Mouse (Mus musculus) heart, embryonic 11.5 days (tissue): ENCODE results near the gene Izumo1. TPM values are rescaled to one million over a fixed set of nuclear protein-coding genes. Genes with fewer than 3 reads are reported as not detected.
A peak's percentile ranks its signal among the peaks of the same experiment; 100 is the strongest.

Experiments
- ATAC-seq: fragments of 200-750 bp; cut with Nextera tagmentation; replicated peaks from 2 replicates; pipeline ENCODE4 v1.8.0; 2017; ENCODE audit warnings: moderate library complexity; ENCODE audit not compliant: insufficient number of reproducible peaks, low FRiP score, low TSS enrichment
- H3K27ac ChIP-seq: fragments of 300-500 bp; sonication (generic); 2 replicates; pipeline ENCODE4 v1.5.1; 2014; ENCODE audit warnings: mild to moderate bottlenecking, low read depth, low read length
- H3K27me3 ChIP-seq: fragments of 300-500 bp; sonication (generic); 2 replicates; pipeline ENCODE4 v1.6.1; 2014; ENCODE audit warnings: mild to moderate bottlenecking, low read length, mixed read lengths; ENCODE audit not compliant: control insufficient read depth, insufficient read depth
- H3K36me3 ChIP-seq: fragments of 300-500 bp; sonication (generic); 2 replicates; pipeline ENCODE4 v1.6.1; 2014; ENCODE audit warnings: mild to moderate bottlenecking, low read length, moderate library complexity, mixed read lengths; ENCODE audit not compliant: control insufficient read depth, insufficient read depth
- H3K4me1 ChIP-seq: fragments of 300-500 bp; sonication (generic); 2 replicates; pipeline ENCODE4 v1.6.1; 2014; ENCODE audit warnings: low read length; ENCODE audit not compliant: control insufficient read depth, insufficient read depth
- H3K4me2 ChIP-seq: fragments of 300-500 bp; sonication (generic); 2 replicates; pipeline ENCODE4 v1.6.1; 2014; ENCODE audit warnings: mild to moderate bottlenecking, moderate library complexity
- H3K4me3 ChIP-seq: fragments of 300-500 bp; sonication (generic); 2 replicates; pipeline ENCODE4 v1.5.1; 2014; ENCODE audit warnings: low read depth, low read length
- H3K9ac ChIP-seq: fragments of 300-500 bp; sonication (generic); 2 replicates; pipeline ENCODE4 v1.6.1; 2014; ENCODE audit warnings: mild to moderate bottlenecking, low read depth, low read length, moderate library complexity
- H3K9me3 ChIP-seq: fragments of 300-500 bp; sonication (generic); replicated peaks from 2 replicates; pipeline ENCODE4 v1.6.1; 2016; ENCODE audit warnings: low read length; ENCODE audit not compliant: control insufficient read depth
- WGBS: fragments of 180-500 bp; shearing (Covaris S2); extraction: QIAGEN DNeasy Blood & Tissue Kit; methylation state at CpG from one replicate; pipeline ENCODE4 v1.1.7; 2014; ENCODE audit not compliant: insufficient replicate concordance; 5-methylcytosine and 5-hydroxymethylcytosine counted together
- polyA plus RNA-seq: library from polyadenylated mRNA; unstranded; fragments of >200 nt; fragmentation: Nextera tagmentation; extraction: Ambion mirVana; gene quantifications from 2 replicates; pipeline ENCODE4 v1.2.1, GENCODE M21; 2014

Gene Izumo1
- polyA plus RNA-seq, 1 experiment from 2014 or later, result 0.34 TPM

DNA sequence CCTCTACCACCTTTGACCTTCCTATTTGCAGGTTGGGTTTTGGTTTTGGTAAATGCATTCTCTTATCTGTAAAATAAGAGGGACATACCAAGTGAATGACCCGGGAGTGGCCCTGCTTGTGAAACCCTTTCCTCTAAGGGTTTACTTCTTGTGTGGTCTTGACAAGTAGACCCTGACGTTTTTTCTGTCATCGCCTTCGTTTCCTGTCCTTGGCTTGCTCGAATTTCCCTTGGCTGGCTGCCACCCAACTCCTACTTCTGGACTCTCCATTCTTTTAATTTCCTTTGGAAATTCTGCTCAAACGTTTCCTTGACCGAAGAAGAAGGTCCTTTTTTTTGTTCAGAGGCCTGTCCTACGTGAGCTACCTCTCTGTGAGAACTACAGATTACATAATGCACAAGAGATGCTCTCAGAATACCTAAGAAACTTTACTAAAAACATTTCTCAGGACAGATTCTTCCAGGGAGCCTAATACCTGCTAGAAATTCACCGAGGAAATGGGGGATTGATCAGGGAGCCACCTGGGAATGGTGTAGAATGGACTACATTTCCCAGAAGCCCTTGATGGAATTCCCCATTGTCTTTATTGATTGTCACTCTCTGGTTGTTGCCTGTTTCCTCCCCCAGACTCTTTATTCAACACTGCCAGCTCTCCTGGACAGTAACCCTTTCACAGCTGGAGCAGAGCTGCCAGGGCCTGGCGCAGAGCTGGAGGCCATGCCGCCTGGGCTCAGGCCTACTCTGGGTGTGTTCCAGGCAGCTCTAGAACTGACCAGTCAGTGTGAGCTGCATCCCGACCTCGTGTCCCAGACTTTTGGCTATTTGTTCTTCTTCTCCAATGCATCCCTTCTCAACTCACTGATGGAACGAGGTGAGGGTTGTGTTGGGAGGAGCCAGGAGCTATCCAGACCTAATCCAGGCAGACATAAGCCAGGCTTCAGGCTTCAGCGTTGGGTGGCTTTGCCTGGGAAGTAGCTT is 14.4 kb downstream of the Izumo1 start:
- H3K4me1 ChIP-seq, result peaks cover 26% of the 10 kb centered on the region
- no peak overlapping the region for H3K4me3 ChIP-seq
- no peaks in the 10 kb centered on the region for H3K27me3 ChIP-seq
- no peak overlapping the region; the same call in 1 of the 2 replicates for H3K4me2 ChIP-seq
- H3K9me3 ChIP-seq, result no peaks in the 10 kb centered on the region
- ATAC-seq, result no peak; the same call in 1 of the 2 replicates
- H3K36me3 ChIP-seq, result 0 out of 2 replicates have a peak, but pooled peaks cover 5% of the 10 kb centered on the region
- H3K9ac ChIP-seq, result no peak overlapping the region
- 64% methylated on average over 15 of the region's 15 CpGs for WGBS
- peak overlapping the region; percentile 55 for H3K27ac ChIP-seq

DNA sequence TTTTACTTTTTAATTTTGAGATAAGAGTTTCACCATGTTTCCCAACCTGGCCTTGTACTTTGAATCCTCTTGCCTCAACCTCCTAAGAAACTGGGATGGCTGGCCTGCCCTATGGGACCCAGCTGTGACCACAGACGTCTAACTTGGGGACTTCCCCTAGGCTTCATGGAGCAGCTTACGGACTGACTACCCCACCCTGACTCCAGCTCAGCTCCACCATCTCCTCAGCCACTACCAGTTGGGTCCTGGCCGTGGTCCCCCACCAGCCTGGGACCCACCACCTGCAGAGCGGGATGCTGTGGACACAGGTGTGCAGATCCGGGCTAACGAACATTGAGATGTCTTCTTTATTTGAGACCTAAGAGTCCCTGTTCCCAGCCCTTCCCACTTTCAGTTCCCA is 16.1 kb downstream of the Izumo1 start:
- Histone ChIP-seq H3K27me3 (no peaks in the 10 kb centered on the region), H3K4me1 (peaks cover 37% of the 10 kb centered on the region), H3K36me3 (0 out of 2 replicates have a peak, but pooled peaks cover 5% of the 10 kb centered on the region), H3K4me3 (no peak overlapping the region), H3K9me3 (no peaks in the 10 kb centered on the region), H3K9ac (no peak overlapping the region), H3K4me2 (no peak overlapping the region; the same call in 1 of the 2 replicates), H3K27ac (no peak overlapping the region)
- 93% methylated on average over 6 of the region's 6 CpGs for WGBS
- ATAC-seq, result no peak

- Histone ChIP-seq H3K9me3 (no peaks in the 10 kb centered on the region), H3K27ac (no peak overlapping the region), H3K4me1 (peaks cover 36% of the 10 kb centered on the region), H3K36me3 (0 out of 2 replicates have a peak, but pooled peaks cover 5% of the 10 kb centered on the region), H3K4me3 (0 out of 2 replicates have a peak overlapping the region, but pooled peaks have one; percentile 22), H3K4me2 (peak overlapping the region; percentile 44), H3K27me3 (no peaks in the 10 kb centered on the region), H3K9ac (no peak overlapping the region)
- ATAC-seq, result peak; percentile 56
- WGBS, result 29% methylated on average over 29 of the region's 29 CpGs
Measured at GRCm38 (mm10) chr7:45638623-45639401, 17.2 kb downstream of the Izumo1 start.

DNA sequence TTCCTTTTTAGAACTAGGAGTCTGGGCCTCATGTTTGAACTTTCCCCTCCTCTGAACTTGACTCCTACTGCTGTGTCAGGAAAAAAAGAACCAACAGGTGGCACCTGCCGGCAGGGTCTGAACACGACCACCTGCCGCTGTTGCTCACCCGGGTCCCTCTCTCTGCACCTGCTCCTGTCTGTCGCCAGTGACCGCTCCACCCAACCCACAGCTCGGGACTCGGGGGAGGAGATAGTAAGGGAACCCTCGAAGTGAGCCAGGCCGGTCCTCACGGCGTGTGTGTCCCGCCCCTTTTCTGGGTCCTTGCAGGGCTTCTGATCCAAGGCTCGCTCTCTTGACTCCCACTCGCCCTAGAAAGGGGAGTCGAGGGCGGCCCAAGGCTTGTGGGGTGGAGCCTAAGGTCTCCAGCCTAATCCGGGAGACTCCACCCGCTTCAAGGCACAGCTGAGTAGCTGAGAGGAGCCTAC is 18.0 kb downstream of the Izumo1 start, which contains the start of gene Mamstr:
Gene Mamstr (plus strand): TSS at position 417 of the 467 bp plus-strand sequence.
- no peaks in the 10 kb centered on the region for H3K9me3 ChIP-seq

GRCm38 (mm10) chr7:45640191-45640957 is 18.8 kb downstream of the Izumo1 start:
- Histone ChIP-seq H3K27ac (no peak overlapping the region), H3K4me2 (no peak overlapping the region; the same call in 1 of the 2 replicates), H3K36me3 (0 out of 2 replicates have a peak, but pooled peaks cover 5% of the 10 kb centered on the region), H3K4me1 (peaks cover 36% of the 10 kb centered on the region), H3K4me3 (no peak overlapping the region), H3K9ac (no peak overlapping the region), H3K27me3 (no peaks in the 10 kb centered on the region; the same call in 1 of the 2 replicates), H3K9me3 (no peaks in the 10 kb centered on the region)
- ATAC-seq, result no peak
- 73% methylated on average over 19 of the region's 19 CpGs for WGBS

More for the DNA sequence above, 18.0 kb downstream of the Izumo1 start, which contains the start of gene Mamstr:
- Histone ChIP-seq H3K4me3 (no peak within 1 kb of the TSS), H3K27ac (no peak within 1 kb of the TSS), H3K9ac (0 out of 2 replicates have a peak within 1 kb of the TSS, but pooled peaks have one; percentile 43), H3K36me3 (0 out of 2 replicates have a peak, but pooled peaks cover 5% of the 10 kb centered on the region), H3K27me3 (no peaks in the 10 kb centered on the region), H3K4me2 (peak within 1 kb of the TSS; percentile 44), H3K4me1 (peaks cover 36% of the 10 kb centered on the region)
- 26% methylated on average over 19 of the region's 19 CpGs for WGBS
- ATAC-seq, result no peak

GRCm38 (mm10) chr7:45641391-45642040 is 19.9 kb downstream of the Izumo1 start:
- Histone ChIP-seq H3K4me2 (peak overlapping the region; percentile 1; the same call in 1 of the 2 replicates), H3K27me3 (no peaks in the 10 kb centered on the region; the same call in 1 of the 2 replicates), H3K4me3 (0 out of 2 replicates have a peak overlapping the region, but pooled peaks have one; percentile 3), H3K9me3 (no peaks in the 10 kb centered on the region), H3K36me3 (0 out of 2 replicates have a peak, but pooled peaks cover 3% of the 10 kb centered on the region), H3K27ac (no peak overlapping the region), H3K9ac (no peak overlapping the region), H3K4me1 (peaks cover 30% of the 10 kb centered on the region)
- WGBS, result 54% methylated on average over 16 of the region's 17 CpGs
- no peak for ATAC-seq

GRCm38 (mm10) chr7:45642083-45642482 is 20.5 kb downstream of the Izumo1 start:
- Histone ChIP-seq H3K36me3 (no peaks in the 10 kb centered on the region), H3K4me2 (no peak overlapping the region; the same call in 1 of the 2 replicates), H3K4me3 (no peak overlapping the region), H3K27ac (no peak overlapping the region), H3K9me3 (no peaks in the 10 kb centered on the region), H3K9ac (0 out of 2 replicates have a peak overlapping the region, but pooled peaks have one; percentile 16), H3K27me3 (no peaks in the 10 kb centered on the region; the same call in 1 of the 2 replicates), H3K4me1 (peaks cover 30% of the 10 kb centered on the region)
- WGBS, result 74% methylated on average over 5 of the region's 5 CpGs
- ATAC-seq, result no peak
